Mouse (Mus musculus) liver, embryonic 11.5 days (tissue): ENCODE data around the gene Adgra3. TPM values are rescaled to one million over a fixed set of nuclear protein-coding genes. Genes with fewer than 3 reads are reported as not detected.

Source experiments
- ATAC-seq: fragments of 200-750 bp; cut with Nextera tagmentation; replicated peaks from 2 replicates; pipeline ENCODE4 v1.8.0; 2017; ENCODE audit warnings: moderate number of reproducible peaks, mild to moderate bottlenecking, moderate TSS enrichment, moderate library complexity; ENCODE audit not compliant: low FRiP score
- DNase-seq: peaks from one replicate; pipeline ENCODE4 v3.0.0-alpha.2; 2017; ENCODE audit warnings: low spot score
- H3K27ac ChIP-seq: fragments of 300-500 bp; sonication (generic); 2 replicates; pipeline ENCODE4 v1.5.1; 2014; ENCODE audit warnings: mild to moderate bottlenecking, low read depth, low read length, control low read depth
- H3K27me3 ChIP-seq: fragments of 300-500 bp; sonication (generic); replicated peaks from 2 replicates; pipeline ENCODE4 v1.6.1; 2014; ENCODE audit warnings: low read length, mixed read lengths; ENCODE audit not compliant: control insufficient read depth, insufficient read depth
- H3K36me3 ChIP-seq: fragments of 300-500 bp; sonication (generic); 2 replicates; pipeline ENCODE4 v1.6.1; 2014; ENCODE audit warnings: mild to moderate bottlenecking, low read length, moderate library complexity, mixed read lengths; ENCODE audit not compliant: control insufficient read depth, insufficient read depth
- H3K4me1 ChIP-seq: fragments of 300-500 bp; sonication (generic); replicated peaks from 2 replicates; pipeline ENCODE4 v1.6.1; 2014; ENCODE audit warnings: low read length, mixed read lengths; ENCODE audit not compliant: control insufficient read depth, insufficient read depth
- H3K4me2 ChIP-seq: fragments of 300-500 bp; sonication (generic); 2 replicates; pipeline ENCODE4 v1.6.1; 2014; ENCODE audit warnings: mild to moderate bottlenecking, control low read depth, moderate library complexity
- H3K4me3 ChIP-seq: fragments of 300-500 bp; sonication (generic); 2 replicates; pipeline ENCODE4 v1.5.1; 2014; ENCODE audit warnings: low read depth, low read length, control low read depth
- H3K9ac ChIP-seq: fragments of 300-500 bp; sonication (generic); 2 replicates; pipeline ENCODE4 v1.6.1; 2014; ENCODE audit warnings: low read depth, low read length, control low read depth
- H3K9me3 ChIP-seq: fragments of 300-500 bp; sonication (generic); 2 replicates; pipeline ENCODE4 v1.6.1; 2016; ENCODE audit warnings: low read length, inconsistent platforms, mixed read lengths; ENCODE audit not compliant: control insufficient read depth
- WGBS: fragments of 180-500 bp; shearing (Covaris S2); extraction: QIAGEN DNeasy Blood & Tissue Kit; methylation state at CpG from one replicate; pipeline ENCODE4 v1.1.7; 2014; 5-methylcytosine and 5-hydroxymethylcytosine counted together
- polyA plus RNA-seq: library from polyadenylated mRNA; unstranded; fragments of >200 nt; fragmentation: Nextera tagmentation; extraction: Ambion mirVana; gene quantifications from 2 replicates; pipeline ENCODE4 v1.2.1, GENCODE M21; 2014

Adgra3 gene
- polyA plus RNA-seq, 1 experiment from 2014 or later = 16.1 TPM

- H3K4me2 ChIP-seq = no peak overlapping the region
These were observed 82.8 kb downstream of the Adgra3 start for GRCm38 (mm10) chr5:49975971-49976370.

GRCm38 (mm10) chr5:49974211-49974610 is 84.6 kb downstream of the Adgra3 start:
- Histone ChIP-seq H3K9ac (no peak overlapping the region), H3K9me3 (no peaks in the 10 kb centered on the region), H3K27me3 (no peaks in the 10 kb centered on the region), H3K4me3 (no peak overlapping the region), H3K4me2 (no peak overlapping the region), H3K36me3 (peaks cover 5% of the 10 kb centered on the region; the same call in 1 of the 2 replicates), H3K27ac (no peak overlapping the region), H3K4me1 (no peaks in the 10 kb centered on the region)
- ATAC-seq (no peak), DNase-seq (no peak)
- WGBS = 88% methylated on average over 4 of the region's 4 CpGs

More at GRCm38 (mm10) chr5:49975971-49976370, 82.8 kb downstream of the Adgra3 start:
- H3K9me3 ChIP-seq = no peaks in the 10 kb centered on the region
- 0 out of 2 replicates have a peak, but pooled peaks have one; percentile 27 for ATAC-seq
- peaks cover 4% of the 10 kb centered on the region; the same call in 1 of the 2 replicates for H3K36me3 ChIP-seq
- no peaks in the 10 kb centered on the region for H3K27me3 ChIP-seq
- peaks cover 4% of the 10 kb centered on the region; the same call in 1 of the 2 replicates for H3K4me1 ChIP-seq
- H3K9ac ChIP-seq = no peak overlapping the region
- H3K27ac ChIP-seq = no peak overlapping the region
- WGBS = 48% methylated on average over 2 of the region's 2 CpGs
- H3K4me3 ChIP-seq = no peak overlapping the region
- no peak for DNase-seq

- Histone ChIP-seq H3K27ac (no peak overlapping the region), H3K4me1 (no peaks in the 10 kb centered on the region), H3K4me3 (no peak overlapping the region), H3K36me3 (peaks cover 5% of the 10 kb centered on the region; the same call in 1 of the 2 replicates), H3K27me3 (no peaks in the 10 kb centered on the region), H3K4me2 (no peak overlapping the region), H3K9ac (no peak overlapping the region), H3K9me3 (no peaks in the 10 kb centered on the region)
- ATAC-seq (no peak), DNase-seq (no peak)
- WGBS = 85% methylated on average over 8 of the region's 8 CpGs
These were observed 89.1 kb downstream of the Adgra3 start for GRCm38 (mm10) chr5:49969660-49970059.

GRCm38 (mm10) chr5:49967726-49968125 is 91.1 kb downstream of the Adgra3 start:
- Histone ChIP-seq H3K27me3 (no peaks in the 10 kb centered on the region), H3K4me3 (no peak overlapping the region), H3K9me3 (no peaks in the 10 kb centered on the region), H3K36me3 (peaks cover 5% of the 10 kb centered on the region; the same call in 1 of the 2 replicates), H3K4me1 (no peaks in the 10 kb centered on the region), H3K4me2 (no peak overlapping the region), H3K9ac (no peak overlapping the region), H3K27ac (no peak overlapping the region)
- DNase-seq (no peak), ATAC-seq (no peak)
- 90% methylated on average over 6 of the region's 6 CpGs for WGBS

GRCm38 (mm10) chr5:49965810-49966209 is 93.0 kb downstream of the Adgra3 start:
- ATAC-seq (no peak), DNase-seq (no peak)
- Histone ChIP-seq H3K27ac (no peak overlapping the region), H3K4me1 (no peaks in the 10 kb centered on the region), H3K4me3 (no peak overlapping the region), H3K4me2 (no peak overlapping the region), H3K9ac (no peak overlapping the region), H3K36me3 (peaks cover 6% of the 10 kb centered on the region; the same call in 1 of the 2 replicates), H3K9me3 (no peaks in the 10 kb centered on the region), H3K27me3 (no peaks in the 10 kb centered on the region)
- WGBS = 65% methylated on average over 8 of the region's 8 CpGs

- Histone ChIP-seq H3K4me1 (no peaks in the 10 kb centered on the region), H3K27ac (no peak overlapping the region), H3K4me3 (no peak overlapping the region), H3K9ac (no peak overlapping the region), H3K27me3 (no peaks in the 10 kb centered on the region), H3K36me3 (peaks cover 7% of the 10 kb centered on the region; the same call in 1 of the 2 replicates), H3K4me2 (no peak overlapping the region), H3K9me3 (no peaks in the 10 kb centered on the region)
- WGBS = 87% methylated on average over 20 of the region's 20 CpGs
- DNase-seq (no peak), ATAC-seq (no peak)
These were observed 97.1 kb downstream of the Adgra3 start for GRCm38 (mm10) chr5:49961478-49962431.

- no peak overlapping the region for H3K4me3 ChIP-seq
- no peak for DNase-seq
- 73% methylated on average over 1 of the region's 1 CpGs for WGBS
- H3K9ac ChIP-seq = no peak overlapping the region
- H3K27me3 ChIP-seq = no peaks in the 10 kb centered on the region
- no peak overlapping the region for H3K27ac ChIP-seq
- H3K36me3 ChIP-seq = no peaks in the 10 kb centered on the region
- no peak overlapping the region for H3K4me2 ChIP-seq
- no peaks in the 10 kb centered on the region for H3K4me1 ChIP-seq
- no peaks in the 10 kb centered on the region for H3K9me3 ChIP-seq
- ATAC-seq = no peak
These were observed 122.5 kb downstream of the Adgra3 start for GRCm38 (mm10) chr5:49936354-49936753.

- H3K36me3 ChIP-seq = no peaks in the 10 kb centered on the region
- DNase-seq = no peak
- no peak overlapping the region for H3K9ac ChIP-seq
- H3K4me1 ChIP-seq = no peaks in the 10 kb centered on the region
- H3K4me3 ChIP-seq = no peak overlapping the region
- no peak overlapping the region for H3K27ac ChIP-seq
- no peaks in the 10 kb centered on the region for H3K27me3 ChIP-seq
- no peak for ATAC-seq
- no peak overlapping the region for H3K4me2 ChIP-seq
- H3K9me3 ChIP-seq = no peaks in the 10 kb centered on the region
These were observed 134.1 kb downstream of the Adgra3 start for GRCm38 (mm10) chr5:49924712-49925111.

GRCm38 (mm10) chr5:49915695-49916106 is 143.1 kb downstream of the Adgra3 start:
- no peak overlapping the region for H3K27ac ChIP-seq
- no peaks in the 10 kb centered on the region for H3K27me3 ChIP-seq
- H3K9me3 ChIP-seq = no peaks in the 10 kb centered on the region
- H3K36me3 ChIP-seq = no peaks in the 10 kb centered on the region
- no peak for DNase-seq
- no peak overlapping the region for H3K4me2 ChIP-seq
- no peak overlapping the region for H3K9ac ChIP-seq
- ATAC-seq = no peak
- H3K4me3 ChIP-seq = no peak overlapping the region
- H3K4me1 ChIP-seq = no peaks in the 10 kb centered on the region
- WGBS = 65% methylated on average over 2 of the region's 2 CpGs
